Mouse (Mus musculus): ENCODE measurements around the gene Abcc2.

Abcc2 gene

GRCm38 (mm10) chr19:43777308-43777707 lies 4.7 kb upstream of the Abcc2 start:
- in situ Hi-C loops (cut with MboI, MseI) = no loop called here

GRCm38 (mm10) chr19:43780391-43780790 lies 1.6 kb upstream of the Abcc2 start:
- in situ Hi-C loops (cut with MboI, MseI) = loop anchor here in 1 of 2 experiments (10.0 kb wide), 1 partner anchor 1234 kb away; the partner anchor contains the start of gene Lzts2

DNA sequence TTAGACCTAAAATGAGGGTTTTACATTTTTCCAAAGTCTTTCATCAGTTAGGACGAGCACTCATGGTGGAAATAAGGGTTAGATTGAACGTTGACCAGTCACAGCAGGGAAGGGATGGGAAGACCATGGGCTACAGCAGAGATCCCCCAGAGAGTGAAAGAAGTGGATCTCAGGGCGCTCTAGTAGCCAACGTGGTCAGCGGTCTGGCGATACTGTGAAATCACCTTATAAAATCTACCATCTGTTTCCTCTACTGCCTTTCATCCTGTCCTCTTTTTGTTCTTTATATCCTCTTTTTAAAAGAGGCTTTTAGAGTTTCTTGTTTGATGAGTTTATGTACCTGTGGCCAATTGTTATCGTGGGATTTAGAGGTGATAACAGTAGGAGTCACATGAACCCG lies 2.8 kb downstream of the Abcc2 start:
- in situ Hi-C loops (cut with MboI, MseI) = loop anchor here in 1 of 2 experiments (10.0 kb wide), 1 partner anchor 1230 kb away; the partner anchor contains the start of gene Lzts2

DNA sequence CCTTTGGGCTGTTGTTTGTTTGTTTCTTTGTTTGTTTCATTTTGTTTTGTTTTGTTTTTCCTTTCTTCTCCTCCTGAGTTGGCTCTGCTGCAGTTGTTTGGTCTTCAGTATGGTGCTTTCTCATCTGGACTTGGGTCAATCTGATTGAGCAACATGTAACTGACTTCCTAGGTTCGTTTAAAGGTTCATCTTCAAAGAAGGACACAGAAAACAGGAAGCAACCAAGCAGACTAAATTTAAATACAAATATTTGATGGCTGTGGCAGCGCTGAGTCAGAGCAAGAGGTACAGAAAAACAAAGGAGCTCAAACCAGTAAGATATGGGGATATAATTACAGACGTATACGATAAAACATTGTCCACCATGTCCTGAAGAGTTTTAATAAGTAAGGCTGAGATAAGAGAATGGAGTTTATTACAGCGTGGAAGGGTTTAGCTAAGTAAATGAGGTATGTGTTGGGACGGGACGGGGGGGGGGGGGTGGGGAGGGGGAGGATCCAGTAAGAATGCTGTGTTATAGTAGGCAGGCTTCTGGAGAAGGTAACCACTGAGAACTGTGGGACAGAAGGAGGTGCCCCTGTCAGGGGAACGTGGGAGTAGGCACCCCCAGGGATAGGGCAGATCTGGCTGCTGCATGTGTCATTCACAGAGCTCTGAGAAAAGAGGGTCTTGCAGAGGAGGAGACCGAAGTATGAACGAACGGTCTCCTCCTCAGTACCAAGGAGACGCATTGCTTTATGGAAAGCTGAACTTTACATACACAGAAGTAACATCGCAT lies 4.4 kb downstream of the Abcc2 start:
- in situ Hi-C loops (cut with MboI, MseI) = loop anchor here in 1 of 2 experiments (10.0 kb wide), 1 partner anchor 1228 kb away; the partner anchor contains the start of gene Lzts2

- in situ Hi-C loops (cut with MboI, MseI) = loop anchor here in 1 of 2 experiments (10.0 kb wide), 2 partner anchors 815 to 1225 kb away; partner anchors contain the start of gene Lzts2
Observed at GRCm38 (mm10) chr19:43789817-43790216, 7.8 kb downstream of the Abcc2 start.

DNA sequence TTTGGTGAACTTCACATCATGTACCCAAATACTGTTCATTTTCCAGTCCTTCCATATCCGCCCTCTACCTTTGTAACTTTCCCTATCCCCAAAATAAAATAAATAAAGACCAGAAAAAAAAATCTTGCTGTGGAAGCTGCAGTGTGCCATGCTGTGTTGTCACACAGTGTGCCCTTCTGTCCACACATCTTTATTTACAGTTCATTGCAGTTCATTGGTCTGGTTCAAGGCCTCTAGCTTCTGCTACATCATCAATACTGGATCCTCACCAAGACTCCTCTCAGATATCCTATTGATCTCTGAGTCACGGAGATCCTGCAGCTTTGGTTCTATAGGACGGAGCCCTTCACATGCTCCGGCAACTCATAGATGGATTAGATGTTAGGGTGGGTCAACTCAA lies 10.5 kb downstream of the Abcc2 start:
- in situ Hi-C loops (cut with MboI, MseI) = loop anchor here in 1 of 2 experiments (10.0 kb wide), 1 partner anchor 818 kb away; no protein-coding TSS in a partner anchor

GRCm38 (mm10) chr19:43793951-43794350 lies 12.0 kb downstream of the Abcc2 start:
- in situ Hi-C loops (cut with MboI, MseI) = loop anchor here in 1 of 2 experiments (10.0 kb wide), 1 partner anchor 819 kb away; no protein-coding TSS in a partner anchor

- in situ Hi-C loops (cut with MboI, MseI) = loop anchor here in 1 of 2 experiments (10.0 kb wide), 1 partner anchor 821 kb away; no protein-coding TSS in a partner anchor
Observed at GRCm38 (mm10) chr19:43795511-43795910, 13.5 kb downstream of the Abcc2 start.

DNA sequence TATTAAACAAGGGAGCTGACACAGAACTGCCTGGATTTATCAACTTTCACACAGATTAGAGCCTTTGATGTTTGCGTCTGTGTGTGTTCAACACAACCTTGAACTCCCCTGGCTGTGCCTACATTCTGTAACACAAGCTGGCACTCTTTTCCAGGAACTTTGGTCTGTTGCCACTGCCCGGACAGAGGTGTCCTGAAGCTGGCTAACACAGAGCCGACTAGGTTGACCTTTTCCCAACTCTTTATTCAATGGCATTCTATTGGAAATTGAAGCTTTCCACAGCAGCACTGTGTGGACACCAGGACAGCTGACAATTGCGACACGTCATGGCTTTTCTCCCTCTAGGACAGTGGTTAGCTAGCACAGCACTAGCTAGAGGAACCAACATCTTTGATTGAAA lies 15.2 kb downstream of the Abcc2 start:
- in situ Hi-C loops (cut with MboI, MseI) = loop anchor here in 1 of 2 experiments (10.0 kb wide), 1 partner anchor 822 kb away; no protein-coding TSS in a partner anchor

DNA sequence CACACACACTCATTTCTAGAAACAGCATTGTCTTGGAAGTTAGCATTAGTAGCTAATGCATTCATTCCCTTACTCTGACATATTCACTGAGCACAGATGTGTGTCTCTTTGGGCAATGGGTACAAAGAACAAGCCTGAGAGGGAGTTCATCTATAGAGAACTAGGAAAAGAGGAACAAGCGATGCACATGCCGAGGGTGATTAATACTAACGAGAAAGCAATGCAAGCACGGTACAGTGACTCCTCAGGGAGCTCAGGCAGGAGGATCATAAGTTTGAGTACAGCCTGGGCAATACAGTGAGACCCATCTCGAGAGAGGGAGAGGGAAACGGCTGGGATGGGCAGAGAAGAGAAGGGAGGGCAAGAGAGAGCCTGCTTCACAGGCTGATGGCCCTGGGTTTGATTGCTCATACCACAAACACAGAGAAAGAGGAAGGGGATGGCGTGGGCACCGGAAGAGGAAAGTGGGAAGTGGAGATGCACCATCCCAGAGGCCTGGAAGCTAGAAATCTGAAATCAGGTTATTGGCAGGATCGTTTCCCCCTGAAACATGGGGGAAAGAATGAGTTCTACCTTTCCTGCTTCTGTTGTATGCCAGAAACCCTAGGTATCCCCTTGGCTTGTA lies 19.5 kb downstream of the Abcc2 start:
- in situ Hi-C loops (cut with MboI, MseI) = no loop called here

- in situ Hi-C loops (cut with MboI, MseI) = no loop called here
Observed at GRCm38 (mm10) chr19:43803866-43804265, 21.9 kb downstream of the Abcc2 start.

DNA sequence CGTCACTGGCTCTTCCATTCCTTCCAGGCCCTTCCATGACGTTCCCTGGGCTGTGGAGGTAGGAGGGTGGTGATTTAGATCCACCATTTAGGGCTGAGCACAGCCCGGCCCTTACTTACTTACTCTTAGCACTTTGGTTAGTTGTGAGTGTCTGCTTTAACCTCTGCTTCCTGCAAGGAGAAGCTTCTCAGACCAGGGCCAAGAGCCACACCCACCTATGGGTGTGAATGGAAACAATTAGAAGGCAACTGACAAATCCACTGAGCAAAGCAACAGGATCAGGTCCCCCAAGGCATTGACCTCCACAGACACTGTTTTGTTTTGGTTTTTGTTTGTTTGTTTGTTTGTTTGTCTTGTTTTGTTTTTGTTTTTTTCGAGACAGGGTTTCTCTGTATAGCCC lies 27.3 kb downstream of the Abcc2 start:
- in situ Hi-C loops (cut with MboI, MseI) = no loop called here

GRCm38 (mm10) chr19:43811419-43811818 lies 29.4 kb downstream of the Abcc2 start:
- in situ Hi-C loops (cut with MboI, MseI) = no loop called here

DNA sequence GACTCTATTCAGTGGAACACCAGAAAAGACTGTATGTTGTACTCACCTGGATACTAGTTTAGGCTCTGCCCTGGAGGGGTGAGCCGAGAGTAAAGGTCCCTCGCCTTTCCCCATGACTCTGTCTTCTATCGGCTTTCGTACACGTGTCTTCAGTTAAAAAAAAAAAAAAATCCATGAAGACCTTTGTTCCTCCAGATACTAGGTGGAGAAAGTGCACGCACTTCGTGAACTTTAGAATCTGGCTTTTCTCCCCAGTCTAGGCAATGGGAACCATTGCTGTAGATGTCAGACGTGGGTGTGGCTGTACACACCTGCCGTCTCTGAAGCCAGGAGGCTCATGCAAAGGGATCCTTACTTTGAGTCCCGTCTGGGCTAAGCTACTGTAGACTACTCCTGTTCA lies 31.3 kb downstream of the Abcc2 start:
- in situ Hi-C loops (cut with MboI, MseI) = no loop called here

DNA sequence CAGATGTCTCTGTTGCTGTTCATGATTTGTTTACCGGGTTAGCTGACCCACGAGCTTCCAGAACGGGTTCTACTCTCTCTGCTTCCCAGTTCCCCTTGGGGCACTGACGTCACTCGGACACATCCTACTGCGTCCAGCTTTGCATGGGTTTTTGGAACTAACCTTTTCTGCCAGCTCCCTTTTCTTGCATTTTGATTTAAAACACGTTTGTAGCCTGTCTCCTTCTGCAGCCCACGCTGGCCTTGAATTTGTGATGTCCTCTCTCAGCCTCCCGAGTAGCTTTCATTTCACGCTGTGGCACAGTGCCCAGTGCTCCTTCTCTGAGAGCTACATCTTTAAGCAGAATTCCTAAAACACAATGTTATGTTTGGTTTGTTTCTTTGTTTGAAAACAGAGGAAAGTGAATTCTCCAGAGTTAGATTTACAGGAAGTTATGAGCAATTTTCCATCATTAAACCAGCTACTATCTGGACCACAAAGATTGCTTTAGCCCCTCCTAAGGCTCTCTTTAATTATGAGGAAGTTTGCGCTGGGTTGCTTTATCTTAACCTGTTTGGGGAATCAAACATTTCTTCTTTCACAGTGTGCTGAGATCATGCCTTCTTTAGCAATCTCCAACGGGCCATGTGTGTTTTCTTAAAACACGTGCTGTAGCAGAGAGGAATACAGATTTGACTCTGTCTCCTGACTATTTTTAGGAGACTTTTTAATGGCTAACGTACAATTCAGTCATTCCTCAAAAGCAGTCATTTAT lies 33.8 kb downstream of the Abcc2 start:
- in situ Hi-C loops (cut with MboI, MseI) = no loop called here

DNA sequence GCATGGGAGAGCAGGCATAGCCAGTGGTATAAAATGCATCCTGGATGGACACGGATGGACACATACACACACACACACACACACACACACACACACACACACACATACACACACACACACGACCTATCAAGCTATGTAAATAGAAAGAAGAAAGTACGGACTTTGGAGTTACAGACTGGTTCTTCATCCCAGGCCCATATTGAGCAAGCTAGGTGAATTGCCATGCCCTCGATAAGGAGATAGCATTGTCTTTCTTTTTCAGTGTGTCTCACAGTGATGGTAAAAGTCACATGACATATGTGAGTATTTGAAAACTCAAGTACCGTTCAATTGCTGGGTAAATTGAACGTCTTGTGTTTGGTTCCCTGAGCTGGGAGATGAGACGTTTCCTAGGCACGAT lies 44.9 kb downstream of the Abcc2 start:
- in situ Hi-C loops (cut with MboI, MseI) = loop anchor here in 1 of 2 experiments (5.0 kb wide), 1 partner anchor 130 kb away; no protein-coding TSS in a partner anchor

GRCm38 (mm10) chr19:43832425-43833069 lies 50.6 kb downstream of the Abcc2 start:
- in situ Hi-C loops (cut with MboI, MseI) = loop anchor here in 1 of 2 experiments (5.0 kb wide), 1 partner anchor 120 kb away; no protein-coding TSS in a partner anchor

DNA sequence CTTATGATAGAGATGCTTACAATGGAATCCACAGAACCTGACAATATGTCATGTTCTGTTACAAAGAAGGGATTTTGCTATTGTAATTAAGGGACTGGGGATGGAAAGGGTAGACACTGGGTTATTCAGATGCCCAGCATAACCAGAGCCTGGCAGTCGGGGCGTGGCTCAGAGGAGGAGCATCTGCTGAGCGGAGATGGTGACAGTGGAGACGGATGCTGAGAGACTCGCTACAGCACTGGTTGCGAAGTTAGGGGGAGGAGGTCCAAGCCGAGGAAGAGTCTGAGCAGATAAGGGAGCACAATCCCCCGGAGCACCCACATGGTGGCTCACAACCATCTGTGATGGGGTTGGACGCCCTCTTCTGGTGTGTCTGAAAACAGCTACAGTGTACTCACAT lies 61.2 kb downstream of the Abcc2 start:
- in situ Hi-C loops (cut with MboI, MseI) = no loop called here

- in situ Hi-C loops (cut with MboI, MseI) = no loop called here
Observed at GRCm38 (mm10) chr19:43845331-43845908, 63.4 kb downstream of the Abcc2 start.

DNA sequence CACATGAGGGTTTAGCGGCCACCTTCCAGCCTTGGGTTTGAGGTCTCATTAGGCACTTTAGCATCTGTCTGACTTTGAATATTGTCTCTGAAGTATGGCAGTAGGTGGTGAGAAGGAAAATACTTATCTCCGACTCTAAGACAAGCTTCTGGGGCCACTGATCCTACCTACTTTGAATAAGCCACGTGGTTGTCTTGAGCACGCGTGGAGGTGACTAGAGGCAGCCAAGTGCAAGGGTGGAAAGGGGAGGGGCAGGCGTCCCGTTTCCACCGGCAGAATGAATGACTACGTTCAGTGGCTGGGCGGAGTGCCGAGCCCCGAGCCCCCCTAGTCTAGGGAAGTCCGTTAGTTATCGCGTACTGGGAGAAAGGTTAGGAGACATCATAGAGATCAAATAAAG lies 65.1 kb downstream of the Abcc2 start:
- in situ Hi-C loops (cut with MboI, MseI) = no loop called here

DNA sequence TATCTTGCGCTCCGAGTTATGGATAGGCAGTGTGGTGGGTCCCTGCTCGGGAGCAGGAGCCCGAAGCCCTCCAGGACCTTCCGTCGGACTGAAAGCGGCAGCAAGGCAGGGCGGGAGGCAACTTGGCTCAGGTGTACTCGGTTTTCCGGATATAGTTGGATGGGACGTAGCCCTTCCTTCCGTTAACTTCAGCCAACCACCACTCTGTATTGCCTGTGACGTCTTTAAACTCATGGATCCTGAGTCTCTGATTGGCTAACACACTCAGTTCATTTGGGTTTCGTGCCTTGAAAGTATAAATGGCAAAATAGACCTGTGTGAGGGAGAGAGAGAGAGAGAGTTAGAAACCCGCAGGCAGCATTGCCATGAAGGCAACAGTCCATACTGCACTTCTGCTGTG lies 66.0 kb downstream of the Abcc2 start:
- in situ Hi-C loops (cut with MboI, MseI) = no loop called here

All from T-helper 17 cell (primary cell).